Mouse (Mus musculus): ENCODE measurements around the gene Gm340. TPM values are rescaled to one million over a fixed set of nuclear protein-coding genes. Genes with fewer than 3 reads are reported as not detected.
A peak's percentile ranks its signal among the peaks of the same experiment; 100 is the strongest.

Gm340 gene
- 4.0 and 5.7 TPM in 2 replicates for polyA plus RNA-seq (2014; fragmentation: Nextera tagmentation; extraction: Ambion mirVana)

GRCm38 (mm10) chr19:41581706-41582420 lies at the start of gene Gm340:
Gene Gm340, plus strand, starts transcription at chr19:41582370.
- WGBS = 94% methylated on average over 23 of the region's 23 CpGs
- ATAC-seq = no peak
- no peak within 1 kb of the TSS for H3K4me2 ChIP-seq (ENCODE audit: low read length)
- no peaks in the 10 kb centered on the region for H3K9me3 ChIP-seq (replicated peaks; ENCODE audit: control insufficient read depth, low read length)
- no peak within 1 kb of the TSS for H3K27ac ChIP-seq (ENCODE audit: low read depth, low read length)
- H3K4me1 ChIP-seq (ENCODE audit: control insufficient read depth, insufficient read depth, low read length) = no peaks in the 10 kb centered on the region
- H3K9ac ChIP-seq (ENCODE audit: low read length) = no peak within 1 kb of the TSS
- H3K36me3 ChIP-seq (ENCODE audit: control insufficient read depth, insufficient read depth, low read length) = peaks cover 55% of the 10 kb centered on the region
- no peaks in the 10 kb centered on the region for H3K27me3 ChIP-seq (replicated peaks; ENCODE audit: control insufficient read depth, insufficient read depth, low read length)
- DNase-seq (ENCODE audit: low spot score) = no peak
- H3K4me3 ChIP-seq (ENCODE audit: low read depth, low read length) = no peak within 1 kb of the TSS

- ATAC-seq (no peak), DNase-seq (ENCODE audit: low spot score) (no peak)
- Histone ChIP-seq H3K9me3 (replicated peaks; ENCODE audit: control insufficient read depth, low read length) (no peaks in the 10 kb centered on the region), H3K36me3 (ENCODE audit: control insufficient read depth, insufficient read depth, low read length) (no peaks in the 10 kb centered on the region), H3K4me1 (ENCODE audit: control insufficient read depth, insufficient read depth, low read length) (no peaks in the 10 kb centered on the region), H3K4me3 (ENCODE audit: low read depth, low read length) (no peak overlapping the region), H3K27me3 (replicated peaks; ENCODE audit: control insufficient read depth, insufficient read depth, low read length) (no peaks in the 10 kb centered on the region), H3K4me2 (ENCODE audit: low read length) (no peak overlapping the region), H3K9ac (ENCODE audit: low read length) (no peak overlapping the region), H3K27ac (ENCODE audit: low read depth, low read length) (no peak overlapping the region)
- 97% methylated on average over 3 of the region's 3 CpGs for WGBS
These were observed 48.1 kb upstream of the Gm340 start for GRCm38 (mm10) chr19:41534021-41534420.

GRCm38 (mm10) chr19:41556981-41557380 lies 25.2 kb upstream of the Gm340 start:
- WGBS = 82% methylated on average over 4 of the region's 4 CpGs
- DNase-seq (ENCODE audit: low spot score) = no peak
- Histone ChIP-seq H3K36me3 (ENCODE audit: control insufficient read depth, insufficient read depth, low read length) (peaks cover 41% of the 10 kb centered on the region), H3K27ac (ENCODE audit: low read depth, low read length) (no peak overlapping the region), H3K27me3 (replicated peaks; ENCODE audit: control insufficient read depth, insufficient read depth, low read length) (no peaks in the 10 kb centered on the region), H3K4me3 (ENCODE audit: low read depth, low read length) (no peak overlapping the region), H3K4me1 (ENCODE audit: control insufficient read depth, insufficient read depth, low read length) (no peaks in the 10 kb centered on the region), H3K4me2 (ENCODE audit: low read length) (no peak overlapping the region), H3K9me3 (replicated peaks; ENCODE audit: control insufficient read depth, low read length) (no peaks in the 10 kb centered on the region), H3K9ac (ENCODE audit: low read length) (no peak overlapping the region)
- ATAC-seq = no peak

GRCm38 (mm10) chr19:41557491-41557890 lies 24.7 kb upstream of the Gm340 start:
- 88% methylated on average over 4 of the region's 4 CpGs for WGBS

GRCm38 (mm10) chr19:41558891-41559486 lies 23.2 kb upstream of the Gm340 start:
- ATAC-seq (no peak; the same call in 1 of the 2 replicates), DNase-seq (ENCODE audit: low spot score) (peak; percentile 4)
- H3K4me3 ChIP-seq (ENCODE audit: low read depth, low read length) = no peak overlapping the region
- WGBS = 80% methylated on average over 9 of the region's 9 CpGs
- no peak overlapping the region for H3K27ac ChIP-seq (ENCODE audit: low read depth, low read length)
- H3K9me3 ChIP-seq (replicated peaks; ENCODE audit: control insufficient read depth, low read length) = no peaks in the 10 kb centered on the region
- H3K4me2 ChIP-seq (ENCODE audit: low read length) = no peak overlapping the region
- H3K4me1 ChIP-seq (ENCODE audit: control insufficient read depth, insufficient read depth, low read length) = no peaks in the 10 kb centered on the region
- H3K27me3 ChIP-seq (replicated peaks; ENCODE audit: control insufficient read depth, insufficient read depth, low read length) = no peaks in the 10 kb centered on the region
- peaks cover 31% of the 10 kb centered on the region for H3K36me3 ChIP-seq (ENCODE audit: control insufficient read depth, insufficient read depth, low read length)
- no peak overlapping the region for H3K9ac ChIP-seq (ENCODE audit: low read length)

More at GRCm38 (mm10) chr19:41557491-41557890, 24.7 kb upstream of the Gm340 start:
- Histone ChIP-seq H3K27ac (ENCODE audit: low read depth, low read length) (no peak overlapping the region), H3K36me3 (ENCODE audit: control insufficient read depth, insufficient read depth, low read length) (peaks cover 39% of the 10 kb centered on the region), H3K4me1 (ENCODE audit: control insufficient read depth, insufficient read depth, low read length) (no peaks in the 10 kb centered on the region), H3K27me3 (replicated peaks; ENCODE audit: control insufficient read depth, insufficient read depth, low read length) (no peaks in the 10 kb centered on the region), H3K4me3 (ENCODE audit: low read depth, low read length) (no peak overlapping the region), H3K9ac (ENCODE audit: low read length) (no peak overlapping the region), H3K4me2 (ENCODE audit: low read length) (no peak overlapping the region), H3K9me3 (replicated peaks; ENCODE audit: control insufficient read depth, low read length) (no peaks in the 10 kb centered on the region)
- ATAC-seq = no peak
- no peak for DNase-seq (ENCODE audit: low spot score)

GRCm38 (mm10) chr19:41560856-41561255 lies 21.3 kb upstream of the Gm340 start:
- no peak overlapping the region for H3K4me3 ChIP-seq (ENCODE audit: low read depth, low read length)
- no peak for DNase-seq (ENCODE audit: low spot score)
- WGBS = 91% methylated on average over 3 of the region's 3 CpGs
- ATAC-seq = no peak
- H3K27me3 ChIP-seq (replicated peaks; ENCODE audit: control insufficient read depth, insufficient read depth, low read length) = no peaks in the 10 kb centered on the region
- no peaks in the 10 kb centered on the region for H3K4me1 ChIP-seq (ENCODE audit: control insufficient read depth, insufficient read depth, low read length)
- no peak overlapping the region for H3K4me2 ChIP-seq (ENCODE audit: low read length)
- H3K27ac ChIP-seq (ENCODE audit: low read depth, low read length) = no peak overlapping the region
- peaks cover 27% of the 10 kb centered on the region for H3K36me3 ChIP-seq (ENCODE audit: control insufficient read depth, insufficient read depth, low read length)
- H3K9ac ChIP-seq (ENCODE audit: low read length) = no peak overlapping the region
- no peaks in the 10 kb centered on the region for H3K9me3 ChIP-seq (replicated peaks; ENCODE audit: control insufficient read depth, low read length)

GRCm38 (mm10) chr19:41568791-41569190 lies 13.4 kb upstream of the Gm340 start:
- WGBS = 77% methylated on average over 2 of the region's 2 CpGs
- no peak overlapping the region for H3K4me2 ChIP-seq (ENCODE audit: low read length)
- DNase-seq (ENCODE audit: low spot score) (no peak), ATAC-seq (no peak)
- H3K9me3 ChIP-seq (replicated peaks; ENCODE audit: control insufficient read depth, low read length) = no peaks in the 10 kb centered on the region
- H3K9ac ChIP-seq (ENCODE audit: low read length) = no peak overlapping the region
- no peaks in the 10 kb centered on the region for H3K4me1 ChIP-seq (ENCODE audit: control insufficient read depth, insufficient read depth, low read length)
- no peak overlapping the region for H3K4me3 ChIP-seq (ENCODE audit: low read depth, low read length)
- H3K27me3 ChIP-seq (replicated peaks; ENCODE audit: control insufficient read depth, insufficient read depth, low read length) = no peaks in the 10 kb centered on the region
- no peak overlapping the region for H3K27ac ChIP-seq (ENCODE audit: low read depth, low read length)
- H3K36me3 ChIP-seq (ENCODE audit: control insufficient read depth, insufficient read depth, low read length) = no peaks in the 10 kb centered on the region

GRCm38 (mm10) chr19:41573700-41574099 lies 8.5 kb upstream of the Gm340 start:
- no peak overlapping the region for H3K4me3 ChIP-seq (ENCODE audit: low read depth, low read length)
- 84% methylated on average over 2 of the region's 2 CpGs for WGBS
- no peaks in the 10 kb centered on the region for H3K36me3 ChIP-seq (ENCODE audit: control insufficient read depth, insufficient read depth, low read length)
- no peaks in the 10 kb centered on the region for H3K4me1 ChIP-seq (ENCODE audit: control insufficient read depth, insufficient read depth, low read length)
- no peak overlapping the region for H3K27ac ChIP-seq (ENCODE audit: low read depth, low read length)
- H3K9me3 ChIP-seq (replicated peaks; ENCODE audit: control insufficient read depth, low read length) = no peaks in the 10 kb centered on the region
- no peak overlapping the region for H3K9ac ChIP-seq (ENCODE audit: low read length)
- no peak for ATAC-seq
- H3K4me2 ChIP-seq (ENCODE audit: low read length) = no peak overlapping the region
- DNase-seq (ENCODE audit: low spot score) = no peak
- H3K27me3 ChIP-seq (replicated peaks; ENCODE audit: control insufficient read depth, insufficient read depth, low read length) = no peaks in the 10 kb centered on the region

- H3K27me3 ChIP-seq (replicated peaks; ENCODE audit: control insufficient read depth, insufficient read depth, low read length) = no peaks in the 10 kb centered on the region
These were observed 4.6 kb upstream of the Gm340 start for GRCm38 (mm10) chr19:41577576-41577975.

More at GRCm38 (mm10) chr19:41577576-41577975, 4.6 kb upstream of the Gm340 start:
- Histone ChIP-seq H3K4me2 (ENCODE audit: low read length) (no peak overlapping the region), H3K4me1 (ENCODE audit: control insufficient read depth, insufficient read depth, low read length) (no peaks in the 10 kb centered on the region), H3K4me3 (ENCODE audit: low read depth, low read length) (no peak overlapping the region), H3K9ac (ENCODE audit: low read length) (no peak overlapping the region), H3K9me3 (replicated peaks; ENCODE audit: control insufficient read depth, low read length) (no peaks in the 10 kb centered on the region), H3K36me3 (ENCODE audit: control insufficient read depth, insufficient read depth, low read length) (peaks cover 12% of the 10 kb centered on the region), H3K27ac (ENCODE audit: low read depth, low read length) (no peak overlapping the region)
- no peak for ATAC-seq
- DNase-seq (ENCODE audit: low spot score) = no peak
